Mouse (Mus musculus): ENCODE measurements around the gene Hspb7.

Gene Hspb7

DNA sequence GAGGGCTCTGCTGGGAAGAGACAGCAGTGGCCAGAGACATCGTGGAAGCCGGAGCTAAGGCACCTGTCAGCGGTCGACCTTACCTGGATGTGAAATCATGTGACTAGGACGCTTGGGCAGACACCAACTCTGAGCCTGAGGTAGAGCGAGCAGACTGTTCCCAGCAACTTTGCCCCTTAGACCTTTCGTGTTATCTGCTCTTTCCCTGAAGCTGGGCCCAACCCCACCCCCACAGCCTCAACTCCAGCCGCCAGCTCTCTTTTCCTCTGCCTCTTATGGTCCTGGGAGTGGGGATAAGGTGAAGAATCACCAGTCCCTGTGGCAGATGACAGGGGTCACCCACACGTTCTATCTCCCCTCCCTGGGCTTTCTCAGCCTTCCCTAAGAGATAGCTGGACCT is 307 bp downstream of the Hspb7 start:
- DNase-seq, result no peak

DNA sequence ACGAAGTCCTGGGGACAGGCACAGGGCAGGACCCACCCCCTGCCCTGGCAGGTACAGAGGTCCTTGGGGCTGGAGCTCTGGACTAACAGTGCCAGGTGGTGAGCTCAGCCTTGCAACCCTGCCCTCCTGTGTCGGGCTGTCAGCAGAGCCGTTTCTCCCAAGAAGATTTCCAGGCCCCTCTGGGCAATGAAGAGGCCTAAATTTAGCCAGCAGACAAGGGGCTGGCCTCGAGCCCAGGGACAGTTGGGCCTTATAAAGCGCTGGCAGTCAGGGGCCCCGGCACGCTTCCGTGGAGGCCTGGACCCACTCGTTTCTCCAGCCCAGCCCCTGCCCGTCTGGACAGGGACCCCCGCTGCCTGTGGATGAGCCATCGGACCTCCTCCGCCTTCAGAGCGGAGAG is 844 bp downstream of the Hspb7 start:
- DNase-seq, result peak; percentile 54

DNA sequence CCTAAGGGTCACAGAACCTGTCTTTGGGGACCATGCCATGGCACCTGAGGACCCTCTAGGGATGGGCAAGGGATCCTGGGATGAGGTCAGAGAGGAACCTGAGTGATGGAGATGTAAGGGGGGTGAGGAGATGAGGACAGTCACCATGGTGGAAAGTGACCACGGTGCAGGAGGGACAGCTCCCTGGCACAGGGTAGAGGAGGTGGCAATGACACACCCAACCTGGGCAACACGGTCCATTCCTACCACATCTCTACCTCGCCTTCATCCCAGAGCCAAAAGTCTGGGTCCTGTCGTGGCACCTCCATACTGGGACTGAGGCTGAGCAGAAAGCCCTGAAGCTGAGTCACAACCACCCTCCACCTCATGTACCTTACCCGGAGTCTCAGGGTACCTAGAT is 2.3 kb downstream of the Hspb7 start:
- no peak for DNase-seq

DNA sequence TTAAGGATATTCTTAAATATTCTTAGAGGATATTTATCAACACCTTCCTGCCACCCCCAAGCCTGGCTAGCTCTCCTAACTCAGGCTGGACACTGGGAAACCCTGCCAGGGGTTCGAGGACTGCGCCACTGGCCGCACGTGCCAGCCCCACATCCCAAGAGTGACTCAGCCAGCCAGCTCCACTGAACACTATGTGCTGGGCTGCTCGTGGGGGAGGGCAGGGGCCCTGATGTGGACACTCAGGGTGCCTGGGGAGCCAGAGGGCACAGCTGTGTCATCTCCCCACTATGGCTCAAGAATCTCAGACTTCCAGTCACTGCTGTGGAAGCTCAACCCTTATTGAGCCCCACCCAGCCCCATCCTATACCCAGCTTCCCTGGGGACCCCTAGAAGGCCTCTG is 2.7 kb downstream of the Hspb7 start:
- DNase-seq, result peak; percentile 28

DNA sequence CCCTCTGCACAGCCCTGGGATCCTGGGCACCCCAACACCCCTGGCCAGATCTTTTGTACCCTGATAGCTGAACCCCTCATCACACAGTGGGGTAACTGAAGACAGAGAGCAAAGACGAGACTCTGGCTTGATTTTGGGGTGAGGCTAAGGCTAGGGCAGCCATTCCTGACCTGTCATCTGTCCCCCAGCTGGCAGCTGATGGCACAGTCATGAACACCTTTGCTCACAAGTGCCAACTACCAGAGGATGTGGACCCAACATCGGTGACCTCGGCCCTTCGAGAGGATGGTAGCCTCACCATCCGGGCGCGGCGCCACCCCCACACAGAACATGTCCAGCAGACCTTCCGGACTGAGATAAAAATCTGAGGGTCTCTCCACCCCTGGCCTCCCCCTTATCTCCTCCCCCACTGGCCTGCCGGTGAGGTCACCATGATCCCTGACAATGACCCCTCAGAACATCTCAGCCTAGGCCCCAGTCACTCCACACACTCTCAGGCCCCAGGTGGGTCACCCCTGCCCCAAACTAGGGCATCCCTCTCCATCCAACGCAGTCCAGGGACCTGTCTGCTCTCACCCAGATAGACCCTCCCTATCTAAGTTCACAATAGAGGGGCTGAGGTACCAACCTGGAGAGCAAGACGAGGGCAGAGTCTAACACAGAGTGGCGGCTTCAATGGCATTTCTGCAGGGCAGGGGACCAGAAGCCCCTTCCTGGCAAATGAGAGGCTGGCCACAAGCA is 3.3 kb downstream of the Hspb7 start:
- DNase-seq, result no peak

DNA sequence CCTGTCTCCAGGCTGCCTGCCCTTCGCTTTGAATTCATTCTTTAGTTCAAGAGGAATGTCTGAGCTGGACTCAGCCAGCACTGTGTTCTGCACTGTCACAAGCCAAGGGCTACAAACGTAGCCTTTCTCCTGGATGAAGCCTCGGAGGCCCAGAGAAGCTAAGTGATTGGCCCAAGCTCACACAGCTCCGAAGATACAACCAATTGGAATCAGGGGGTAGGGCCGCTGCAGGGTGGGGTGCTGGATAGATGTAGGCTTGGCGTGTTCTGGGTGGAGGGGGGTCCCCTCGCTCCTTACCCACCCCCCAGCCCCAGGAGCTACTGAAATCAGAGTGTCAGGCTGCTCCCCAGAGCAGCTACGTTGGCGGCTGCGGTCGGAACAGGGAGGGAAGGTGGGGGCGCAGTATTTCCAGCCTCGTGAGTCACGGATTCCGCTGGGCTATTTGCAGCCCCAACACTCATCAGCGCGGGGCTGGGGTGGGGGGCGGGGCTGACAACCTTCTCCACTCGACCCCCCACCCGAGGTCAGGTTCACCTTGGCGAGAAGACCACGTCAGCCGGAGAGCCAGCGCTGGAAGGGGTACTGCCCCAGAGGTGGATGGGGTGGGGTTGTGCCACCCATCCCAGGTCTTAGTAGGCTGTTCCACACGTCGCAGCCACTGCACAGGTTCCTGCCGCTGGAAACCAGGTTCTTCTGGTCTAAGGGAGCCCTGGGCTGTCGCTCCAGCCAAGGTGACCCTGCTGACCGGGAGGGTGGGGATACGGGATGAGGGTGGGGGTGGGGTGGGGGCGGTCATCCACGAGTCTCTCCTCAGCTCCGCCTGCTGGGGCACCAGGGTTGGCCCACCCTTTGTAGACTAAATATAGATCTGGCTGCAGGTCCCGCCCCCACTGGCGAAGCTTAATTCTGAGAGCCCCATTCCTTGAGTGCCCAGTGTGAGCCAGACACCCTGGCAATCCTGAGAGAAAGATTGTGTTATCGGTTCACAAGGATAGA is 5.2 kb downstream of the Hspb7 start:
- peak; percentile 43 for DNase-seq

DNA sequence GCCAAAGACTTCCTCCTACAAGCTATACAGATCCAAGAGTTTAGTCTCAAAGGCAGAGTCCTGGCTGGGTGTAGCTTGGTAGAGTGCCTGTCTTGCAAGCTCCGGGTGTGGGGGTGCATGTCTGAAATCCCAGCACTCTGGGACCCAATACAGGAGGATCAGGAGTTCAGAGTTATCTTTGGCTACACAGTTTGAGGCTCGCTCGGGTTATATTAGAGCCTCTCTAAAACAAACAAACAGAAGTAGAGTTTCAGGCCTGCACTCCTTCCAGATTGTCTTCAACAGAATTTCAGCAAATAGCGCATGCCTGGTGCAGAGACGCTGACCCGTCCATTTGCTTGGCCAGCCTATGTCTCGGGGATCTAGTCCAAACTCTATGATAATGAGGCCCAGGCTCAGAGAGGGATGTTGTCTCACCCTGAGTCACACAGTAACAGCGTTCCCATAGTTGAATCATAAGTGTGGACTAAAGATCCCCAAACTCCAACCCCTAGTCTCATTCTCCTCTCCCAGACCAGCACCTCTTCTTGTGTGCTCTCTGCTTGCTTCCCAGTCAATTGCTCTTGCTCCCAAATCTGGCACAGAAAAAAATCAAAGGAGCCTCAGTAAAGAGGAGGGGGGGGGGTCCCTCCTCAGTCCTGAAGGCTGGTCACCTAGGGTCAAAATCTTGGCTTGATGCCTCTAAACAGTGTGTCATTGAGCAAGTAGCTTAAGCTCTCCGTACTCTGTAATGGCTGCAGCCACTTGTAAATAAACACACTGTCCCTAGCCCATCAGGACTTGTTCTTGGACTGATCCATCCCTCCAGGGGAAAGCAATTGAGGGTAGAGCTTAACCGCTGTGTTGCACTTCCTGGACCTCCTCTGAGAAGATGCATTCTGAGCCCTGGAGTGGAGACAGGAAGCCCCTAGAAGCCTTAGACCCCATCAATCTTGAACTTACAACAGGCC is 6.5 kb downstream of the Hspb7 start:
- no peak for DNase-seq

DNA sequence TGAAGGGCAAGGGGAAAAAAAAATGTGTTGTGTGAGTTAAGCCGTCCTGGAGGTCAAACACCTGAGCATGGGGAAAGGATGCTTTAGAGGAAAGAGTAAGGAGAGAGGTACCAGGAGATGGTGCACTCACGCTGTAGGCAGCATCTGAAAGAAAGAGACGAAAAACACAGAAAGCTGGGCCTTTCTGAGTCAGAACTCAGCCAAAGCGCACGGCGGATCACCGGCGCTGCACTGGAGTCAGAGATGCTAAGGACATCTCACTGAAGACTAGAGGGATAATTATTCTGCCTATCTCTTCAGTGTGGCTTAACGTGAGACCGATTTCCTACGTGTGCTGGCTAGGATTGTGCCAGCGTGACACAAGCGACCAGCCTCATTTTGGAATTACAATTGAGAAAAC is 7.3 kb downstream of the Hspb7 start:
- no peak for DNase-seq

DNA sequence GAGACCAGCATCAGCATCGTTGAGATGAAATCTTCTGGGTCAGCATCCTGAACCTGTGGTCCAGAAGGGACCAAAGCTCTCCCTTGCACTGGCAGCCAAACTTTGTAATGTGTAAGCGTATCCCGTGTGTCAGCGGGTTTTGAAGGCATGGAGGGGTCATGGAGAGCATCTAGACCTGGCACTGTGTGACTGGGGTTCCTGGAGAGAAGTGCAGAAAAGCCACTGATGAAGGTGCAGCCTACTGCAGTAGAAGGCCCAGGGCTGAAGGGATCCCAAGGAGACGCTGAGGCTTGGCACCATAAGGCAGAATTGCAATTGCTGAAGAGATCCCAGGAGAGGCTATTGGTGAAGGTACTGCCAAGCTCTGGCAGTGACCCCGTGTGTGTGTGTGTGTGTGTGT is 8.8 kb downstream of the Hspb7 start:
- no peak for DNase-seq

DNA sequence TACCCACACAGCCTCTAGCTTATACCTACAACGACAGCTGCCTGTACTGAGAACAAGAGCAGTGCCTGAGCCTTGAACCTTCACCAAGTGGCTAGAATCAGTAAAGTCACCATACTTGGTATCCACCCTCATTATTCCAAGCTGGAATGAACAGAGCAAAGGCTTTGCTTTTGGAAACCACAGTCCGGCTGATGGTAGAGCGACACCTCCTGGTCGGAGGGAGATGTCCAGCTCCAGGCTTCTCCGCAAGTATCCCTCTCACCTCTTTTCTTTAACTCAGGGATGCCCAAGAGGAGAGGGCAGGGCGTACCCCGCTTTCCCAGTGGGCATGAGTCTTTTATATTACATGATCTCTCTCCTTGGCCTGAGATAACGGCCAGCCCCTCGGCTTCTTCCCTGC is 9.3 kb downstream of the Hspb7 start:
- DNase-seq, result peak; percentile 49

DNA sequence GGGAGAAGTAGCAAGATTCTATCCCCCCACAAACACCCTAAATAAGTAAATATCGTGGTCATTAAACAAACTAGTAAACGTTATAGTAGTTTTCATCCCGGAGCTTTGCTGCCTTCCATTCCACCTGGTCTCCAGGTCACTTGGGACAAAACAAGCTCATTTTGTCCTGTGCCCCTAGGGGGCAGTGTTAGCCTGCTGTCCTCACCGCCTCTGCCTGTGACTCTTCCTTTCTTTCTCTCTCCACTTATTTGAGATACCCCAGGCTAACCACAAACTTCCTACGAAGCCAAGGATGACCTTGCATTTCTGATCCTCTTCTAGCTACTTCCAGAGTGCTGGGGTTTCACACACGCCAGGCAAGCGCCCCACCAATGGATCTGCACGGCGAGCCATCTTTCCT is 10.4 kb downstream of the Hspb7 start:
- peak; percentile 85 for DNase-seq

DNA sequence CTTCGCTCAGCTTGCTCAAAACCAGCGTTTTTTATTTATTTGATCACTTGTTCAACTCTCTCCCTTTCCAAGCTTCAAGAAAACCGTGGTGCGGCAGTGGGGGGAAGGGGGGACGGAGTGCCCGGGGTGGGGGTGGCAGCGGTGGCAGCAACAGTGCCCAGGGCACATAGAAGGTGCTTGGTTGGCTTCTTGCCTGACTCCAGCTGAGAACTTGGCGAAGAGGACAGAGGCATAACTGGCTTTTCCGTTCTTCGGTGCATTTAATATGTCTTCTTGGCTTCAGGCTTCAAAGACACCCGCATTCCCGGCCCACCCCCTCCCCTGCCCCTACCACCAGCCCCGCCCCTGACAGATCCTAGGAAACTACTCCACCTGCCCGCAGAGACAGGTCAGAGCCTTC is 12.1 kb downstream of the Hspb7 start:
- no peak for DNase-seq

DNA sequence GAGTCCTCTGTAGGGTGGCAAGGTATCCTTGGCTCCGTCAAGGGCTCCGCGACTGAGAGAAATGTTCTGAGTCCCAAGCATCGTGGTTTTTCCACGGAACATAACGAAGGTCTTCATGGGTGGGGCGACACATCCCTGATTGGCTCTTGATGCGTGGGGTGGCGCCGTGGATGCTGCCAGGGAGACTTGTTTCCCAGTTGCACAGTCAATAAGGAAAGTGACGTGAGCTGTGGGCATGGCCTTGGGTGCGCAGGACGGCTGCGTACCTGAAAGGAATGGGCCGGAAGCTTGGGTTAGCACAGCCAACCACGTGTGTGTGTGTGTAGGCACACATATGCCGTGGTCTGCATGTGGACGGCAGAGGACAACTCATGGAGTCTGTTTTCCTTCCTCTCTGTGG is 12.6 kb downstream of the Hspb7 start:
- no peak for DNase-seq

DNA sequence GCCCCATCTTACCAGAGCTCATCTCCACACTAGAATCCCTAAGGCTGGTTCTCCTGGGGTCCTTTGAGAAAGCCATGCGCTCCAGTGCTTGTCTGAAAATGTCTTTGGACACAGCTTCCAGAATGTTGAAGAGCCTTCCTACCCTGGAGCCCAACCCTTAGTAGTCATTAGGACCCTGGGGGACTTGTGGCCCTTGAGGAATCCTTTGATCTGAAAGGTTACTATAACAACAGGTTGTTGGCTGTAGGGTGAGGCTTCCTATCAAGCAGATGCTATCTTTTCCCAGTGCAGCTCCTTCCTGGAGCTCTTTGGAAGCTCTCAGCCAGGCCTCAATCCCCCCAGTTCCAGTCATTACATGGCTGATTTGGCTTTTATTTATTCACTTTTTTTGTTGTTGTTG is 15.4 kb downstream of the Hspb7 start, which contains the start of gene Srarp:
Srarp (minus strand) TSS at position 132 of the 400 bp plus-strand sequence.
- no peak for DNase-seq

DNA sequence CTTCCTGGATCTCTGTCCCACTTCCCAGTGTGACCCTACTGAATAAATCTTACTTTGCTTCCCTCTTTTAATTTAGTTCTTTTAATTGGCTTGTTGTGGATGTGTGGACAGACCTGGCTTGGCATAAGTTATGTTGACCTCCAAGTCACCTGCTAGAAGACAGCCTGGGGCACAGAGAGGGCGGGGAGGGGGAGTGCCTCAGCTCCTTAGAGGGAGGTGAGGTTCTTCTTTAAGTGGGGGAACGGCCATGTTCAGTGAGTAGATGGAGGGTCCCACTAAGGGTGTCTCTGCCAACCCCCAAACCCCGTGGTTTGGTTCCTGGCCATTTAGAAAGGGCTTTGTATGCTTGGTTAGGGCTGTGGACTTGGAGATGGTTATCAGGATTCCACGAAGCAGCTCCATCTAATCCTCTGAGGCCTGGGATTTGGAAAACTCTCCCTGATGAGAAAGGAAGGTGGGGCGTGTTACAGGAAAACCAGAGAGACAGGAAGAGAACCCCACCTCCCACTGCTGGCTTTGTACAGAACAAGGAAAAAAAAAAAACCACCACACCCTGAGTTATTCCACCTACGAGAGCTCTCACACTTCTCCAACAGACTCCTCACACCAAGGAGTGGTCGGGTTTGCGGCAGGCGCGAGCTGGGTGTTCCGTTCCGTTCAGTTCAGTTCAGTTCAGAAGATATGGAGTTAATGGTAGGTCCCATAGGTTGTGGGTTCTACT is 18.7 kb downstream of the Hspb7 start:
- no peak for DNase-seq

DNA sequence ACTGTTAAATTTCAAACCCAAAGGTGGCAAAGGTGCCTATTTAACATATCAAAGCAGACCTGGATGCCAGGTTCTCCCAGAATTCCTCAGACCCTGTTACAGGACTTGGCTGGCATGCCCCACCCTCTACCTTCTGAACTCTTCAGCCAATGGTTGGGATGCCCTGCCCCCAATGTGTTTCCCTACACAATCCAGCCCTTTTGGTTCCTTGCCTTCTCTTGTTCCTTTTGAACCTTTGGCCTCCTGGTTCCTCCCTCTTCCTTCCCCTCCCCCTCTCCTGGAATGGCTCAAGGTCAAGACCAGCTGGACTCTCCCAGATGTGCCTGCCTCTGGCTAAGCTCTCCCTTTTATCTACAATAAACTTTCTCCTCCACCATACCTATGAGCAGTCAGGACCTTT is 20.3 kb downstream of the Hspb7 start:
- DNase-seq, result no peak

DNA sequence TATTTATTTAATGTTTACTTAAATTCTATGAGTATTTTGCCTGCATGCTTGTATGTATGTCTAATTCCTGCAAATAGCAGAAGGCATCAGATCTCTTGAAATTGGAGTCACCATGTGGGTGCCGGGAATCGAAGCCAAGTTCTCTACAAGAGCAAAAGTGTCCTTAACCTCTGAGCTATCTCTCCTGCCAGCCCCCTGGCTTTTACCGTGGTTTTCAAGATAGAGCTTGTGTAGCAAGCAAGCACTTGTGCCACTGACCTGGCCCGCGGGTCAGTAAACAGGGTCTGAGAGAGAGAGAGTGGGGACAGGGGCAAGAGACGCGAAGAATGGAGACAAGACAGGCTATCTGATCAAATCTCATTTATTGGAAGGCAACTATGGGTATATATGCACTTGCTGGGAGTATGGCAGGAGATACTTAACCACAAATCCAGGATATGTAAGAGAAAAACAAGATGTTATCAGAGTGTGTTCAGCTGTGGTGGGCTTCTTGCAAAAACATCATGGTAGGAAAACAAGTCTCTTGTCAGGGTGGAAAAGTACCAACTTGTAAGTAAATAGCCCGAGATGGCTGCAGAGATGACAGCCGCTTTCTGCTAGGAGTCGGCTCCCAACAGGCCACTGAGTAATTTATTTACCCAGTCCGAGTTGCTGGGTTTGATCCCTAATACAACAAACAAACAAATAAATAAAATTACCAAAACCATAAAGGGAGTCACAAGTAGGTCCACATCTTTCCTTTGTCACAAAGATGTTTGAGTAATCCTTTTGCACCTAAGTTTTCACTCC is 23.3 kb downstream of the Hspb7 start:
- DNase-seq, result no peak

DNA sequence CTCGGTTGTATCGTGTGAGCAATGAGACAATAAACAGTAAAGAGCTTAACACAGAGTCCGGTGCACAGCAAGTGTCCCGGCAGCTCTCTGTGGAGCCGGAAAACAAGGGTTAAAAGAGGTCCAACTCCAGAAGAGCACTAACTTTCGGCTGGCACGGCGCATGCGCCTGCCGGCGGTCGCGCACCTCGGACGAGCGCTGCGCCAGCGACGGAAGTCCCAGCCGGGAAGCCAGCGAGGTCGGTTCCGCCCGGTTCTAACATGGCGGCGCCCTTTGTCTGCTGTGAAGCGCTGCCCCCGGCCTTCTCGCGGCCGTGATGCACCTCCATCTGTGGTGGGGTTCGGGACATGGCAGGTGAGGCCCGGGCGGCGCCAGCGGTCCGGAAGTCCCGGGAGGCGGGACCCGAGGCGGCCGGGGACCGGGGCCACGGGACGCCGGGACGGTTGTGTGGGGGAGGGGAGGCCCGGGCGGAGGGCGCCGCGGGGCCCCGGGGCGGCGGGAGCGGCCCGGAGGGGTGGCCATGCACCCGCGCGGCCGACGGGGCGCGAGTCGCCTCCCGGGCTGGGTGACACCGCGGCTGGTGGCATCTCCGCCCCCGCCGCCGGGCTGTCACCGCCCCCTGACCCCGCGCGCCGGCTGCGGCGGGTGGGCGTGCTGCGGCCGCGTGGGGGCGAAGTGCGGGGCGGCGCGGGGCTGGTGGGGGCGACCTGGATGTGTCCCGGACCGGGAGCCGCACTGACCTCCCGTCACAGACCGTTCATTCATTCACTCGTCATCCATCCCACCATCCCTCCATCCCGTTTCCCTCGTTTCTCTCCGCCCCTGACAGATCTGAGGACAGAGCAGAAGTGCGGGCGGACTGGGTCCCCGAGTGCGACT is 24.1 kb downstream of the Hspb7 start, which contains the start of gene Zbtb17:
Zbtb17 (plus strand) TSS at position 204 of the 877 bp plus-strand sequence.
- peak; percentile 91 for DNase-seq

DNA sequence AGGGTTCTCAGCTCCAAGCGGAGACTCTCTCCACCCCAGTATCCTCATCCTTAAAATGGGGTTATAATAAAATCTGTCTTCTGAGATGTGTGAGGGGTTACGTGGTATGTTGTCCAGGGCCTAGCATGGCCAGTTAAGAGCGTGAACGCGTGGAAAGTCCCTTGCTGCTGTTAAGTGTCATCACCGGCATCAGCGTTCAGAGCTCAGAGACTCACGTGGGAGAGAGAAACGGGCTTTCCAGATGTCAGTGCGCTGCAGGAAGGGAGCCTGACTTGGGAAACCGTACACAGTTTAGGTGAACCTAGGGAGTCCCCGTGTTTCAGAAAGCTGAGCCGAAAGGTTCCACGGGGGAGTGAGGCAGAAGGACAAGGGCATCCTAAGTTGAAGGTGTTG is 24.7 kb downstream of the Hspb7 start:
- DNase-seq, result no peak

DNA sequence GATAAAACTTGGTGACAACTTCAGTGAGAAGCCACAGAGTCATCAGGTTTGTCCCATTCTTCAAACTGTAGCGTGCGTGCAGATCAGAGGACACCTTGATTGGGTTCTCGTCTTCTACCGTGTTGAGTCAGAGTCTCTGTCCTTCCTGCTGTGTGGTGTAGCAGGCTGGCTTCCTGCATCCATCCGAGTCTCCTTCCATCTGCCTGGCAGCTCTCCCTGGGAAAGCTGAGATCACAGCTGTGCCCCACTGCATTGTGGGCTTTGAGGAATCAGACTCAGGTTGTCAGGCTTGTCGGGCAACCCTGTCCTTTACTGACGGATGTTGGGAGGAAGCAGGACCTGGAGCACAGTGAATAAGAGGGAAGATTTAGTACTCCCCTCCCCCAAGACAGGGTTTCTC is 25.6 kb downstream of the Hspb7 start:
- DNase-seq, result no peak
